Mouse (Mus musculus) forebrain, embryonic 10.5 days (tissue): ENCODE data around the gene Pnpla8. TPM values are rescaled to one million over a fixed set of nuclear protein-coding genes. Genes with fewer than 3 reads are reported as not detected.
A peak's percentile ranks its signal among the peaks of the same experiment; 100 is the strongest.

Experiments
- DNase-seq: peaks from one replicate; pipeline ENCODE4 v3.0.0-alpha.2; 2017; ENCODE audit warnings: low spot score; ENCODE audit errors: extremely low spot score
- H3K27ac ChIP-seq: fragments of 300-500 bp; sonication (generic); 2 replicates; pipeline ENCODE4 v1.5.1; 2016; ENCODE audit warnings: mild to moderate bottlenecking
- H3K27me3 ChIP-seq: fragments of 300-500 bp; sonication (generic); 2 replicates; pipeline ENCODE4 v1.6.1; 2016; ENCODE audit warnings: mild to moderate bottlenecking; ENCODE audit not compliant: poor library complexity, severe bottlenecking
- H3K36me3 ChIP-seq: fragments of 300-500 bp; sonication (generic); replicated peaks from 2 replicates; pipeline ENCODE4 v1.6.1; 2016; ENCODE audit warnings: mild to moderate bottlenecking, moderate library complexity
- H3K4me1 ChIP-seq: fragments of 300-500 bp; sonication (generic); 2 replicates; pipeline ENCODE4 v1.6.1; 2016
- H3K4me3 ChIP-seq: fragments of 300-500 bp; sonication (generic); 2 replicates; pipeline ENCODE4 v1.5.1; 2016; ENCODE audit warnings: mild to moderate bottlenecking, moderate library complexity
- H3K9me3 ChIP-seq: fragments of 300-500 bp; sonication (generic); 2 replicates; pipeline ENCODE4 v1.6.1; 2016; ENCODE audit warnings: mild to moderate bottlenecking, moderate library complexity
- WGBS: fragments of 180-500 bp; shearing (Covaris S2); methylation state at CpG from one replicate; pipeline ENCODE4 v1.1.7; 2016; 5-methylcytosine and 5-hydroxymethylcytosine counted together
- microRNA-seq: library from miRNA; unstranded; fragments of <30 nt; microRNA quantifications from one replicate; pipeline ENCODE4, GENCODE M21; 2017
- polyA plus RNA-seq: library from polyadenylated mRNA; unstranded; fragments of >200 nt; fragmentation: Nextera tagmentation; extraction: Ambion mirVana; gene quantifications from 2 replicates; pipeline ENCODE4 v1.2.1, GENCODE M21; 2016

The Pnpla8 gene
- polyA plus RNA-seq, 1 experiment from 2014 or later, result 47.7 TPM

DNA sequence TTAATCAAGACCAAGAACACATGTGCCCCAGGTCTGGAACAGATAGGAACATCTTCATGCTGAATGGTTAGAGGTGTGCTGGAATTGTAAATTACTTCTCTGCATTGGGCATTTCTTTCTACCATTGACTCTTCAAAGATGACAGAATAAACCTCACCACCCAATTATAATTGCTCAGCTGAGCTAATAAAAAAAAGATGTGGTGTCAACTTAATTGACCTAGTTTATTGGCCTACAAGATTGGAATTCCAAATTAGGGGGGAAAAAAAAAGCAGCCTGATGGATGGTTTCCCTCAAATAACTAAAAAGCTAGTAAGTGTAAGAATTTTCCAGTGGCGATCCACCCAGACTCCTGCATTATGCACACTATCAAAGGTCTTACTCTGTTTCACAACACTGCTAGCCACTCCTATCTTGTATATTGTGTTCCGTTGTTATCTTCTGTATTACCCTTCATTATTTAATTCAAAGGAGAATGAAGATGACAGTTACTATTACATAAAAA is 116.0 kb downstream of the Pnpla8 start:
- WGBS, result 75% methylated on average over 2 of the region's 2 CpGs
- H3K36me3 ChIP-seq, result no peaks in the 10 kb centered on the region
- no peaks in the 10 kb centered on the region for H3K9me3 ChIP-seq
- peaks cover 7% of the 10 kb centered on the region for H3K27me3 ChIP-seq
- peak overlapping the region; percentile 86; the same call in 1 of the 2 replicates for H3K27ac ChIP-seq
- H3K4me3 ChIP-seq, result no peak overlapping the region
- DNase-seq, result no peak
- H3K4me1 ChIP-seq, result peaks cover 45% of the 10 kb centered on the region

DNA sequence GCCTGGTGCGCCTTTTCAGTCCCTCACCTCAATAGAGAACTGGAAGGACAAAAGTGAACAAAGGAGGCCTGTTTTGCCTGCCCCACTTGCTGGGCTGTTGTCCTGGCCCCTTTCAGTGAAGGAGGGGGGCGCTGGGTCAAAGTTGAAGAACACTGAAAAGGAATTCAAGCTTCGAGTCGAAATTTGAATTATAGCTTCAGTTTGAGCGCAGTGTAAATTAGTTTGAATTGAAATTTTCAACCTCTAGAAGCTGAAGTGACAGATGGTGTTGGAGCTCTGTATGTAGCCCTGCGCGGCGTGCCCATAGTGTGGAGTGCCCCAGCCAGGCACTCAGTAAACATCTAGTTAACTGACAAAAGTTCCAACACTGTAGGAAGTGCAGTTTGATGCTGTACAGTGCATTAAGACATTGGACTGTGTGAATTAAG is 117.0 kb downstream of the Pnpla8 start:
- peak overlapping the region; percentile 34 for H3K4me3 ChIP-seq
- peaks cover 55% of the 10 kb centered on the region for H3K4me1 ChIP-seq
- peaks cover 1% of the 10 kb centered on the region; the same call in 1 of the 2 replicates for H3K27me3 ChIP-seq
- H3K36me3 ChIP-seq, result no peaks in the 10 kb centered on the region
- H3K27ac ChIP-seq, result peak overlapping the region; percentile 86
- WGBS, result 8% methylated on average over 8 of the region's 8 CpGs
- H3K9me3 ChIP-seq, result no peaks in the 10 kb centered on the region
- peak; percentile 67 for DNase-seq

DNA sequence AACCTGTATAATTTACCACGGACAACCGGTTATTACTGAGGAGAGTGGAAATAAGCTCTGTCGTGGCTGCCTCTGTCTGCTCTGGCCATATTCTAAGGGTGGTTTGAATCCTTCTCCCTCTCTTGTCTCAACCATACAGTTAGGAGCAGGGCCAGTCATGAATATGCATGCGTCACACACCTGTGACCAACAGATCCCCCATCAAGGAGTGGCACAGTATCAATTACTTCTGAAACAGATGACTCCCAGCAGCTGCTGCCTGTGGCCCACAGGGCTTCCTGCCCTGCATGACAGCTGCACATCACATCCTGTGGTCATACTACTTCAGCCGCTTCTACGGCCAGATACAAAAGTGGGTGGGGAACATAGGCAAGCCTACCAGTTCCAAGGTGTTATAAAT is 122.9 kb downstream of the Pnpla8 start:
- H3K27ac ChIP-seq, result no peak overlapping the region
- H3K4me3 ChIP-seq, result no peak overlapping the region
- H3K27me3 ChIP-seq, result no peaks in the 10 kb centered on the region
- H3K9me3 ChIP-seq, result no peaks in the 10 kb centered on the region
- H3K4me1 ChIP-seq, result peaks cover 63% of the 10 kb centered on the region
- 79% methylated on average over 6 of the region's 6 CpGs for WGBS
- no peaks in the 10 kb centered on the region for H3K36me3 ChIP-seq
- no peak for DNase-seq

DNA sequence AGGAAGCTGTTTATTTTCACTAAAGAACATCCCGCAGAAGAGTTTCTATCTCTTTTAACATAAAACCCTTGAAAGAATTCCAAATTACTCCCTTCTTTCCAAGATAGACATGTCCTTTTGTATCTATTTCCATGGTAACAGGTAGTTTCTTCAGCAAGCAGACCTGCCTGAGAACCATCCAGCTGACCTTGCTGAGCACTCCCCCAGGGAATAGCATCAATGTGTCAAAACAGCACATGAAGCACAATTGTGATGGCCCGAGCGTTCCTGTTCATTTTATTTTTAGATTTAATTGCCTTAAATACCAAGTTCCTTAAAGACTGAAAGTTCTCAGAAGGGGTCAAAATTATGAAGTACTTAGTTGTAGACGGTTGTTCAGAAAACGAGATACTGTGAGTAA is 124.1 kb downstream of the Pnpla8 start:
- H3K27me3 ChIP-seq, result no peaks in the 10 kb centered on the region
- WGBS, result 43% methylated on average over 5 of the region's 5 CpGs
- H3K4me3 ChIP-seq, result no peak overlapping the region
- DNase-seq, result no peak
- H3K36me3 ChIP-seq, result no peaks in the 10 kb centered on the region
- peak overlapping the region; percentile 52; the same call in 1 of the 2 replicates for H3K27ac ChIP-seq
- no peaks in the 10 kb centered on the region for H3K9me3 ChIP-seq
- peaks cover 51% of the 10 kb centered on the region for H3K4me1 ChIP-seq

DNA sequence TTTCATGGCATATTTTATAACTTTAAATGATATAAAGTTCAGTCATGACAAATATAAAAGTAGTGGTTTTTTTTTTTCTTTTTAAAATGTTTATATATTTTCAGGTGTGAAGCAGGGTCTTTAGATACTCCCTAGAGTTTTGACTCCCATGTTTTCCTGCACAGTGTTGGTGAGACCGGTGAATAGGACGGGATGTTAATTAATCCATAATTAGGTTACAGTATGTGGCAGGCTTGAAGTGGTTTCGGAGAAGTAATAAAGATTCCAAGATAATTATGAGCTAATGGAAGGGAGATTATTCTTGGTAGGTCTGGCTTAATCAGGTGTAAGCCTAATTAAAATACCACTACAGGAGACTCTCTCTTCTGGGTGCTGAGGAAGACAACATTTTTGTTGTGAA is 125.0 kb downstream of the Pnpla8 start:
- H3K36me3 ChIP-seq, result no peaks in the 10 kb centered on the region
- WGBS, result 58% methylated on average over 3 of the region's 3 CpGs
- no peak overlapping the region for H3K27ac ChIP-seq
- H3K9me3 ChIP-seq, result no peaks in the 10 kb centered on the region
- DNase-seq, result no peak
- H3K4me3 ChIP-seq, result no peak overlapping the region
- no peaks in the 10 kb centered on the region for H3K27me3 ChIP-seq
- H3K4me1 ChIP-seq, result peaks cover 45% of the 10 kb centered on the region

DNA sequence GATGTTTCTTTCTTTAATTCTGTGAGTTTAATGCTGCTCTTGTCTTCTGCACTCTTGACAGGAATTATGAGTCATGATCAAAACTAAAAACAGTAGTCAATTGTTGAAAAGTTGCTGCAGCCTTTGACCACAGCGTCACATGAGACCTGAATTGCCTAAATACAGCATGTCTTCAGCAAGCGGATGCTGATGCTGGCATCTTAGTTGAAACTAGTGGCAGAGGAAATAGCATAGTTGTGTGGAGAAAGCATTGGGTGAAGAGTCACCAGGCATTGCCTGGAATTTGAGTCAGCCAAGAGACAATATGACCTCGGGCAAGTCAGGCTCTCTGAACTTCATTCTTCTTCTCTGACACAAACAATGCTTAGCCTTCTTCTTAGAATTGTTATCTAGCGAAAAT is 133.9 kb downstream of the Pnpla8 start:
- no peak overlapping the region for H3K27ac ChIP-seq
- 87% methylated on average over 4 of the region's 4 CpGs for WGBS
- DNase-seq, result no peak
- H3K27me3 ChIP-seq, result no peaks in the 10 kb centered on the region
- peaks cover 12% of the 10 kb centered on the region for H3K4me1 ChIP-seq
- no peak overlapping the region for H3K4me3 ChIP-seq
- no peaks in the 10 kb centered on the region for H3K9me3 ChIP-seq
- no peaks in the 10 kb centered on the region for H3K36me3 ChIP-seq

DNA sequence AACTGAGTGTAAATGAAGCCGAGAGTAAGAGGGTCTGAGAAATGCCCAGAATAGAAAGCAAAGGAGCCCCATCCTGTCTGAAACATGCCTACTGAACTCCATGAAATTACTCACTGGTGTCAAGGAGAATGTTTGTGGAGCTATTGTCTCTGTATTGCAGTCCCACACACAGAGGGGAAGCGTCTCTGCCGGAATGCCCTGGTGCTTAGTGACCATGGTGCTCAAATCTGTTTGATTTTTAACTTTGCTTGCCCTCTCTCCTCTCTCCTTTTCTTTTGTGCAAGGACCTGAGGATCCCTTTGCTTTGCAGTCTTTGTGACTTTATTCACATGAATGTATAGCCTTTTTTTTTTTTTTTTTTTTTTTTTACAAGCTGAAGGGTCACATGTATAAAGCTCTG is 136.3 kb downstream of the Pnpla8 start:
- Histone ChIP-seq H3K27ac (no peak overlapping the region), H3K4me1 (peaks cover 12% of the 10 kb centered on the region), H3K27me3 (no peaks in the 10 kb centered on the region), H3K36me3 (no peaks in the 10 kb centered on the region), H3K4me3 (no peak overlapping the region), H3K9me3 (no peaks in the 10 kb centered on the region)
- no peak for DNase-seq
- 33% methylated on average over 3 of the region's 3 CpGs for WGBS

DNA sequence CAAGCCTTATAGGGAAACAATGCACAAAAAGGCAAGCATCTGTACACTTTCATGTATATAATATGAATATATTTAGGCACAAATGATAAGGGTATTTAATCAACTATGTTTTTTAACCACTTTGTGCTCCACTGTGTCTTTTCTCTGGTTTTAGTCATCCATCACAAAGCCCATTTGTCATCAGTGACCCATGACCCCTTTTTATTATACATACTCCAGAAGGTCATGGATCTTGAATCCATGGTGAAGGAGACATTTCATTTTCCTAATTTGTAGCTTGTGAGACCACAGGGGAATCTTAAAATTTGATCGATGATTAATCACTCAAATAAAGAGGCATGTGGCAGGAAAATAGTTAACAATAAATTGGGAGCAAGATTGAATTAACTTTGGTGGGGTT is 136.7 kb downstream of the Pnpla8 start:
- Histone ChIP-seq H3K27ac (no peak overlapping the region), H3K36me3 (no peaks in the 10 kb centered on the region), H3K4me3 (no peak overlapping the region), H3K9me3 (no peaks in the 10 kb centered on the region), H3K4me1 (peaks cover 12% of the 10 kb centered on the region), H3K27me3 (no peaks in the 10 kb centered on the region)
- DNase-seq, result no peak
- 57% methylated on average over 1 of the region's 1 CpGs for WGBS

DNA sequence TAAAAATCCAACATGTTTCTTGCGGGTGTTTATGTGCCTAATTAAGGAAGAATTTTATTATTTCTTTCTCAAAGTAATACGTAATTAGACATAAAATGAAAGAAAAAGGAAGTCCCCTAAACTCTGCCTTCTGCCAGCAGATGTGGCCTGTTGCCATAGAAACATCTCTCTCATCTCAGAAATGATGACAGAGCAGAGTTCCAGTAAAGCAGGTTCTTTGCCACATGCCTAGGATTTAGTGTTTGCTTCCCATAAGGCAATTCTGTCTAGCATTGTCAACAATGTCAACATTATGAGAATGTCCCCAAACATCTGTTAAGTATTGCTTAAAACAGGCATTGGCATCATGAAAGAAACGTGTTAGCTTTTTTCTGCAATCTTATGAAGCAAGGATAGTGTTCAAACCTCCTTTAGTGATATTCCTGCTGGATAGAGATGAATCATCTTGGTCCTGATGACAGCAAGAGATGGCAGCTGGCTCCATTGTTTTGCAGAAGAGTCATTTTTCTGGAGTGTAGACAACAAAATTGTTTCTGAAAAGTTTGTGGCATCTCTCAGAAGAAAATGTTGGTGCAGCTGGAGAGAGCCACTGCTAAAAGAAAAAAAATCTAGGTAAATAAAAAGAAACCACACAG is 150.0 kb downstream of the Pnpla8 start:
- WGBS, result 81% methylated on average over 3 of the region's 3 CpGs
- no peak for DNase-seq
- H3K4me1 ChIP-seq, result peaks cover 21% of the 10 kb centered on the region; the same call in 1 of the 2 replicates
- no peaks in the 10 kb centered on the region for H3K36me3 ChIP-seq
- H3K27me3 ChIP-seq, result no peaks in the 10 kb centered on the region
- no peak overlapping the region for H3K4me3 ChIP-seq
- H3K27ac ChIP-seq, result no peak overlapping the region
- H3K9me3 ChIP-seq, result no peaks in the 10 kb centered on the region

Small RNA genes within 50 kb of the gene (microRNA-seq; reads per million reads assigned to microRNA genes)
- gene Mir5627, result not detected

Other genes with a start within 250 kb of the Pnpla8 start
- gene Dnajb9, start 11.0 kb upstream of the Pnpla8 start, polyA plus RNA-seq, result 12.7 and 15.1 TPM in 2 replicates
- gene Nrcam, start 107.5 kb downstream of the Pnpla8 start, polyA plus RNA-seq, result 19.4 and 22.6 TPM in 2 replicates